Mouse (Mus musculus): ENCODE measurements around the gene Cryzl2. TPM values are rescaled to one million over a fixed set of nuclear protein-coding genes. Genes with fewer than 3 reads are reported as not detected.
A peak's percentile ranks its signal among the peaks of the same experiment; 100 is the strongest.

The Cryzl2 gene
- polyA plus RNA-seq, 1 experiment from 2014 or later = 7.5 TPM

DNA sequence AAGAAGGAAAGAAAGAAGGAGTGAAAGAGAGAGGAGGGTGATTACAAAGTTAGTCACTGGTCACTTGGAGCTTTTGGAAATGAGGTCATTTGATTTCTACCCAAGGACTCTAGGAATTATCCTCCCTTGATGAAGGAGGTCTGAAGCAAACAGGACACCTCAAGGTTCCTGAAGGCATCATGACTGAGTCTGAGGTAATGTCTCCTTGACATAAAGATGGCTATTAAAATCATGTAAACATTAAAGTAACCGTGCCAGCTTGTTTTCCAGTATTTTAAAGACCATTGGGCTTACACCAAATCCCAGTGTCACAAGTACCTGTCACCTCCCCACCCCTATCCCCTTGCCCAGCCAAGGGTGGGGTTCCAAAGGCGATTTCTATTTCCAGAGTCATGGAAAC is 20.1 kb upstream of the Cryzl2 start:
- H3K4me1 ChIP-seq (ENCODE audit: control insufficient read depth, insufficient read depth, low read length) = peaks cover 14% of the 10 kb centered on the region
- no peak overlapping the region for H3K9ac ChIP-seq (ENCODE audit: low read length)
- ATAC-seq (ENCODE audit: insufficient read depth, low FRiP score, low TSS enrichment) (no peak), DNase-seq (ENCODE audit: low spot score) (no peak)
- no peaks in the 10 kb centered on the region for H3K36me3 ChIP-seq (ENCODE audit: control insufficient read depth, insufficient read depth, low read length)
- 91% methylated on average over 2 of the region's 2 CpGs for WGBS
- H3K9me3 ChIP-seq (ENCODE audit: control insufficient read depth, low read length) = no peaks in the 10 kb centered on the region
- H3K4me3 ChIP-seq (ENCODE audit: low read depth, low read length) = no peak overlapping the region
- no peak overlapping the region for H3K4me2 ChIP-seq (ENCODE audit: low read depth)
- H3K27me3 ChIP-seq (ENCODE audit: control insufficient read depth, insufficient read depth, low read length) = no peaks in the 10 kb centered on the region
- no peak overlapping the region for H3K27ac ChIP-seq (ENCODE audit: low read depth, low read length)

DNA sequence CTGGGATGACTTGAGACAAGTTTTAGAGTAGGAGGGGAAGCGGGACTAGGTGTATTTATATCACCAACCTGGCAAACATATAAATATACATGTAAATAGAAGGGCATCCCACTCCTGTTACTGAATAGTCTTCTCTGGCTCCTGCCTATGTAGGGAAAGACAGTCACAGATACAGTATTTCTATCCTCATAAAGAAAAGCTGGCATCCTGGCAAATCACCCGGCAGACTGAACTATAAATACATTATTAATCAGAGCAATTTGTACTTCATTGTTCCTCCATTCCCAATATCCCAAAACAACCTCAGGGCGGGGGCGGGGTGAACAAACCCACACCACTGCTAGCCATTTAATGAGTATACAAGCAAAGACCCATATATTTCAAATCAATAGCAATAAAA is 19.3 kb upstream of the Cryzl2 start:
- Histone ChIP-seq H3K9me3 (ENCODE audit: control insufficient read depth, low read length) (no peaks in the 10 kb centered on the region), H3K4me2 (ENCODE audit: low read depth) (no peak overlapping the region), H3K27me3 (ENCODE audit: control insufficient read depth, insufficient read depth, low read length) (no peaks in the 10 kb centered on the region), H3K9ac (ENCODE audit: low read length) (no peak overlapping the region), H3K4me3 (ENCODE audit: low read depth, low read length) (no peak overlapping the region), H3K27ac (ENCODE audit: low read depth, low read length) (no peak overlapping the region), H3K4me1 (ENCODE audit: control insufficient read depth, insufficient read depth, low read length) (peaks cover 14% of the 10 kb centered on the region), H3K36me3 (ENCODE audit: control insufficient read depth, insufficient read depth, low read length) (no peaks in the 10 kb centered on the region)
- DNase-seq (ENCODE audit: low spot score) (no peak), ATAC-seq (ENCODE audit: insufficient read depth, low FRiP score, low TSS enrichment) (no peak)
- WGBS = 86% methylated on average over 4 of the region's 4 CpGs

GRCm38 (mm10) chr1:157439973-157440641 is 18.3 kb upstream of the Cryzl2 start:
- H3K9ac ChIP-seq (ENCODE audit: low read length) = no peak overlapping the region
- no peaks in the 10 kb centered on the region for H3K36me3 ChIP-seq (ENCODE audit: control insufficient read depth, insufficient read depth, low read length)
- H3K4me2 ChIP-seq (ENCODE audit: low read depth) = peak overlapping the region; percentile 28
- no peaks in the 10 kb centered on the region for H3K27me3 ChIP-seq (ENCODE audit: control insufficient read depth, insufficient read depth, low read length)
- H3K4me3 ChIP-seq (ENCODE audit: low read depth, low read length) = no peak overlapping the region
- no peaks in the 10 kb centered on the region for H3K9me3 ChIP-seq (ENCODE audit: control insufficient read depth, low read length)
- DNase-seq (ENCODE audit: low spot score) (peak; percentile 75), ATAC-seq (ENCODE audit: insufficient read depth, low FRiP score, low TSS enrichment) (peak; percentile 85)
- H3K27ac ChIP-seq (ENCODE audit: low read depth, low read length) = peak overlapping the region; percentile 28; the same call in 1 of the 2 replicates
- WGBS = 2% methylated on average over 14 of the region's 14 CpGs
- H3K4me1 ChIP-seq (ENCODE audit: control insufficient read depth, insufficient read depth, low read length) = peaks cover 14% of the 10 kb centered on the region

GRCm38 (mm10) chr1:157443026-157443722 is 15.2 kb upstream of the Cryzl2 start:
- H3K27me3 ChIP-seq (ENCODE audit: control insufficient read depth, insufficient read depth, low read length) = no peaks in the 10 kb centered on the region
- WGBS = 13% methylated on average over 14 of the region's 14 CpGs
- ATAC-seq (ENCODE audit: insufficient read depth, low FRiP score, low TSS enrichment) (no peak), DNase-seq (ENCODE audit: low spot score) (no peak)
- peak overlapping the region; percentile 36 for H3K27ac ChIP-seq (ENCODE audit: low read depth, low read length)
- no peak overlapping the region for H3K4me3 ChIP-seq (ENCODE audit: low read depth, low read length)
- H3K9ac ChIP-seq (ENCODE audit: low read length) = peak overlapping the region; percentile 37
- H3K9me3 ChIP-seq (ENCODE audit: control insufficient read depth, low read length) = no peaks in the 10 kb centered on the region
- H3K36me3 ChIP-seq (ENCODE audit: control insufficient read depth, insufficient read depth, low read length) = no peaks in the 10 kb centered on the region
- peak overlapping the region; percentile 12; the same call in 1 of the 2 replicates for H3K4me2 ChIP-seq (ENCODE audit: low read depth)
- H3K4me1 ChIP-seq (ENCODE audit: control insufficient read depth, insufficient read depth, low read length) = peaks cover 22% of the 10 kb centered on the region

DNA sequence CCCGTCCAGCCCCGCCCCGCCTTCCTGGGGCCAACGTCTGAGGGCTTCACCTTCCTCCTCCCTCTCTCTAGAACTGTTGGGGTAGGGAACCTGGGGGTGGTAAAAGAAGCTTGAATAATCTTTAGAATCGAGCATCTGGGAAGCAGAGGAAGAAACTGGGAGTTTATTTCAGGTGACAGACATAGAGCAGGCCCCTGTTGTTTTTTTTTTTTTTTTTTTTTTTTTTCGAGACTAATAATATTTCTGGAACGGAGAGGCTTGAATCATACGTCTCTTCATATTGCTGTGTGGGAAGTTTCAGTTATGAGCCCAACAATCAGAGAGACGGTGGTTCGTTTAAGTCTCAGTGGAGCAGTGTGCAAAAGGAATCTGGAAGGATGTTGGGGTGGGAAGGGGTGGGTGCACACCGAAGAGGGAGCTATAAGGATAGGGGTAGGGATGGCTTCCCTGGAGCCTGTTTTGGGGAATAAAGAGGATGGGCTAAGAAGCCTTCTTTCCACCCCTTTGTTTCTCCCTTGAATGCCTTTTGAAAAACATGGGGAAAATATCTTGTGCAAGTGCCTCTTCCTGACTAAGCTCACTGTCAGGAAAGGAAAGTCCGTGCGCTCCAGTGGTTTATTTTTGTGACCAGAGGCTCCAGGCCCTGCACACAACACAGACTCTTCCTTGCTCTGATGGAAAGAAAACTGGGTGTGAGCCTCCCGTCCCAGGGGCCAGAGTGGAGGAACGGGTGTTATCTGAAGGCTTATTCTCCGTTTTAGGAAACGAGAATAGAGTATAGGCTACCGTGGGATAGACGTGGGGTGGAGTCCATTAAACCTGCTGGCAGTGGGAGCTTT is 14.4 kb upstream of the Cryzl2 start:
- no peak for ATAC-seq (ENCODE audit: insufficient read depth, low FRiP score, low TSS enrichment)
- H3K4me3 ChIP-seq (ENCODE audit: low read depth, low read length) = no peak overlapping the region
- no peaks in the 10 kb centered on the region for H3K27me3 ChIP-seq (ENCODE audit: control insufficient read depth, insufficient read depth, low read length)
- no peaks in the 10 kb centered on the region for H3K36me3 ChIP-seq (ENCODE audit: control insufficient read depth, insufficient read depth, low read length)
- peak overlapping the region; percentile 36; the same call in 1 of the 2 replicates for H3K27ac ChIP-seq (ENCODE audit: low read depth, low read length)
- H3K4me1 ChIP-seq (ENCODE audit: control insufficient read depth, insufficient read depth, low read length) = peaks cover 22% of the 10 kb centered on the region
- peak overlapping the region; percentile 37 for H3K9ac ChIP-seq (ENCODE audit: low read length)
- H3K4me2 ChIP-seq (ENCODE audit: low read depth) = peak overlapping the region; percentile 12; the same call in 1 of the 2 replicates
- no peaks in the 10 kb centered on the region for H3K9me3 ChIP-seq (ENCODE audit: control insufficient read depth, low read length)
- 37% methylated on average over 19 of the region's 19 CpGs for WGBS
- no peak for DNase-seq (ENCODE audit: low spot score)

- no peaks in the 10 kb centered on the region for H3K36me3 ChIP-seq (ENCODE audit: control insufficient read depth, insufficient read depth, low read length)
- no peak overlapping the region for H3K4me2 ChIP-seq (ENCODE audit: low read depth)
- no peak overlapping the region for H3K4me3 ChIP-seq (ENCODE audit: low read depth, low read length)
- H3K27me3 ChIP-seq (ENCODE audit: control insufficient read depth, insufficient read depth, low read length) = no peaks in the 10 kb centered on the region
- DNase-seq (ENCODE audit: low spot score) (no peak), ATAC-seq (ENCODE audit: insufficient read depth, low FRiP score, low TSS enrichment) (no peak)
- no peak overlapping the region for H3K27ac ChIP-seq (ENCODE audit: low read depth, low read length)
- H3K9ac ChIP-seq (ENCODE audit: low read length) = no peak overlapping the region
- peaks cover 24% of the 10 kb centered on the region for H3K4me1 ChIP-seq (ENCODE audit: control insufficient read depth, insufficient read depth, low read length)
- H3K9me3 ChIP-seq (ENCODE audit: control insufficient read depth, low read length) = no peaks in the 10 kb centered on the region
- WGBS = 75% methylated on average over 13 of the region's 13 CpGs
Measured at GRCm38 (mm10) chr1:157444632-157445300, 13.6 kb upstream of the Cryzl2 start.

- 86% methylated on average over 6 of the region's 6 CpGs for WGBS
- H3K36me3 ChIP-seq (ENCODE audit: control insufficient read depth, insufficient read depth, low read length) = no peaks in the 10 kb centered on the region
- no peak overlapping the region for H3K4me3 ChIP-seq (ENCODE audit: low read depth, low read length)
- peaks cover 28% of the 10 kb centered on the region for H3K4me1 ChIP-seq (ENCODE audit: control insufficient read depth, insufficient read depth, low read length)
- no peaks in the 10 kb centered on the region for H3K27me3 ChIP-seq (ENCODE audit: control insufficient read depth, insufficient read depth, low read length)
- no peak overlapping the region for H3K4me2 ChIP-seq (ENCODE audit: low read depth)
- DNase-seq (ENCODE audit: low spot score) (no peak), ATAC-seq (ENCODE audit: insufficient read depth, low FRiP score, low TSS enrichment) (no peak)
- H3K27ac ChIP-seq (ENCODE audit: low read depth, low read length) = no peak overlapping the region
- H3K9me3 ChIP-seq (ENCODE audit: control insufficient read depth, low read length) = no peaks in the 10 kb centered on the region
- H3K9ac ChIP-seq (ENCODE audit: low read length) = no peak overlapping the region
Measured at GRCm38 (mm10) chr1:157445398-157445910, 12.9 kb upstream of the Cryzl2 start.

- DNase-seq (ENCODE audit: low spot score) (no peak), ATAC-seq (ENCODE audit: insufficient read depth, low FRiP score, low TSS enrichment) (no peak)
- H3K9me3 ChIP-seq (ENCODE audit: control insufficient read depth, low read length) = no peaks in the 10 kb centered on the region
- H3K36me3 ChIP-seq (ENCODE audit: control insufficient read depth, insufficient read depth, low read length) = no peaks in the 10 kb centered on the region
- H3K4me2 ChIP-seq (ENCODE audit: low read depth) = no peak overlapping the region
- no peak overlapping the region for H3K9ac ChIP-seq (ENCODE audit: low read length)
- 72% methylated on average over 7 of the region's 7 CpGs for WGBS
- no peak overlapping the region for H3K27ac ChIP-seq (ENCODE audit: low read depth, low read length)
- peaks cover 27% of the 10 kb centered on the region for H3K4me1 ChIP-seq (ENCODE audit: control insufficient read depth, insufficient read depth, low read length)
- no peaks in the 10 kb centered on the region for H3K27me3 ChIP-seq (ENCODE audit: control insufficient read depth, insufficient read depth, low read length)
- no peak overlapping the region for H3K4me3 ChIP-seq (ENCODE audit: low read depth, low read length)
Measured at GRCm38 (mm10) chr1:157446325-157446724, 12.1 kb upstream of the Cryzl2 start.

All from neural tube, embryonic 11.5 days (tissue).